Comparison of ENCODE assay signal across 10 mouse cellular contexts in genomic region chr14:75455361-75455742, GRCm38 (mm10). TPM values are rescaled to one million over a fixed set of nuclear protein-coding genes. Genes with fewer than 3 reads are reported as not detected.
A peak's percentile ranks its signal among the peaks of the same experiment; 100 is the strongest.
DNase-seq lines count a peak whose midpoint lies in the region; ATAC-seq and TF ChIP-seq lines count a peak whose summit lies in the region.
"Had no signal": no experiment of that assay in that cellular context is flagged by ENCODE, and none has a peak within 500 bp of the region (broad histone marks: within the 10 kb centered on the region; RNA-seq: fewer than 3 reads in every experiment).

No protein-coding gene starts in this region.

- no peak for DNase-seq in heart, postnatal 36 days
- no peak for DNase-seq in gastrocnemius, postnatal 36 days
- DNase-seq in adrenal gland, postnatal 14 days, result no peak
- no peak for DNase-seq in liver, postnatal 0 days

- no peak for TF ChIP-seq CTCF in cortical plate, adult 2 months (IDR thresholded peaks at IDR 0.05; ENCODE audit: extremely low read depth, insufficient read depth, low read length)
- TF ChIP-seq CTCF in liver, postnatal 0 days (IDR thresholded peaks at IDR 0.05; ENCODE audit: low read depth), result no peak

- H3K4me3 ChIP-seq in heart, embryonic 13.5 days, result no peak overlapping the region
- peak overlapping the region; percentile 69; the same call in 1 of the 2 replicates for H3K4me3 ChIP-seq in cortical plate, adult 2 months (ENCODE audit: insufficient read depth, low read length)
- H3K4me3 ChIP-seq in forebrain, embryonic 16.5 days (replicated peaks; ENCODE audit: low read length), result peak overlapping the region; percentile 63
- H3K4me3 ChIP-seq in midbrain, embryonic 12.5 days, result peak overlapping the region; percentile 50
- no peak overlapping the region for H3K4me3 ChIP-seq in liver, postnatal 0 days (ENCODE audit: low read depth, low read length)

- peaks cover 23% of the 10 kb centered on the region for H3K4me1 ChIP-seq in heart, embryonic 13.5 days
- peaks cover 5% of the 10 kb centered on the region for H3K4me1 ChIP-seq in cortical plate, adult 2 months (ENCODE audit: control insufficient read depth, insufficient read depth, low read length)
- H3K4me1 ChIP-seq in forebrain, embryonic 16.5 days (replicated peaks; ENCODE audit: control insufficient read depth, insufficient read depth, low read length), result peaks cover 43% of the 10 kb centered on the region
- H3K4me1 ChIP-seq in midbrain, embryonic 12.5 days, result peaks cover 56% of the 10 kb centered on the region
- H3K4me1 ChIP-seq in liver, postnatal 0 days (ENCODE audit: insufficient read depth), result peaks cover 4% of the 10 kb centered on the region; the same call in 1 of the 2 replicates

- TF ChIP-seq POLR2A in cortical plate, adult 2 months (IDR thresholded peaks at IDR 0.05; ENCODE audit: extremely low read depth, insufficient read depth, low read length), result no peak

- no peak for TF ChIP-seq EP300 in liver, postnatal 0 days (IDR thresholded peaks at IDR 0.05; ENCODE audit: low read depth)

- intact Hi-C loops in heart, postnatal 36 days (cut with DNase I), result no loop called here
- intact Hi-C loops in gastrocnemius, postnatal 36 days (cut with DNase I), result no loop called here

- no peaks in the 10 kb centered on the region for H3K9me3 ChIP-seq in heart, embryonic 13.5 days
- no peaks in the 10 kb centered on the region for H3K9me3 ChIP-seq in forebrain, embryonic 16.5 days (ENCODE audit: control insufficient read depth, low read length)
- H3K9me3 ChIP-seq in midbrain, embryonic 12.5 days, result no peaks in the 10 kb centered on the region
- H3K9me3 ChIP-seq in liver, postnatal 0 days (ENCODE audit: low read length), result no peaks in the 10 kb centered on the region
- H3K9me3 ChIP-seq: limb, embryonic 15.5 days had no signal

- no peaks in the 10 kb centered on the region for H3K36me3 ChIP-seq in heart, embryonic 13.5 days
- no peaks in the 10 kb centered on the region for H3K36me3 ChIP-seq in forebrain, embryonic 16.5 days (ENCODE audit: control insufficient read depth, insufficient read depth)
- no peaks in the 10 kb centered on the region for H3K36me3 ChIP-seq in midbrain, embryonic 12.5 days
- H3K36me3 ChIP-seq in liver, postnatal 0 days (replicated peaks; ENCODE audit: insufficient read depth, low read length), result no peaks in the 10 kb centered on the region
- H3K36me3 ChIP-seq: limb, embryonic 15.5 days had no signal

- ATAC-seq in heart, embryonic 13.5 days (ENCODE audit: extremely low read depth, insufficient number of reproducible peaks, low FRiP score, low TSS enrichment), result no peak
- ATAC-seq in forebrain, embryonic 16.5 days, result peak; percentile 21; the same call in 1 of the 2 replicates
- 0 out of 2 replicates have a peak, but pooled peaks have one; percentile 6 for ATAC-seq in midbrain, embryonic 12.5 days (ENCODE audit: low FRiP score, low read depth)
- ATAC-seq in liver, postnatal 0 days, result no peak

- H3K27me3 ChIP-seq in heart, embryonic 13.5 days (replicated peaks), result peaks cover 46% of the 10 kb centered on the region
- no peaks in the 10 kb centered on the region for H3K27me3 ChIP-seq in forebrain, embryonic 16.5 days (replicated peaks; ENCODE audit: control insufficient read depth, insufficient read depth, low read length)
- peaks cover 11% of the 10 kb centered on the region; the same call in 1 of the 2 replicates for H3K27me3 ChIP-seq in midbrain, embryonic 12.5 days
- peaks cover 25% of the 10 kb centered on the region for H3K27me3 ChIP-seq in liver, postnatal 0 days (ENCODE audit: insufficient read depth, low read length)

- peak overlapping the region; percentile 77 for H3K4me2 ChIP-seq in heart, embryonic 13.5 days
- peak overlapping the region; percentile 86 for H3K4me2 ChIP-seq in forebrain, embryonic 16.5 days (ENCODE audit: low read length)
- peak overlapping the region; percentile 87 for H3K4me2 ChIP-seq in midbrain, embryonic 12.5 days (replicated peaks)
- H3K4me2 ChIP-seq in liver, postnatal 0 days (ENCODE audit: low read depth, low read length), result no peak overlapping the region

- H3K27ac ChIP-seq in heart, embryonic 13.5 days (replicated peaks), result no peak overlapping the region
- H3K27ac ChIP-seq in cortical plate, adult 2 months (ENCODE audit: insufficient read depth, low read length), result no peak overlapping the region
- peak overlapping the region; percentile 91 for H3K27ac ChIP-seq in forebrain, embryonic 16.5 days (ENCODE audit: low read length)
- peak overlapping the region; percentile 73 for H3K27ac ChIP-seq in midbrain, embryonic 12.5 days (replicated peaks)
- H3K27ac ChIP-seq in liver, postnatal 0 days (ENCODE audit: low read depth), result no peak overlapping the region
- H3K27ac ChIP-seq: limb, embryonic 15.5 days had no signal

- H3K9ac ChIP-seq in heart, embryonic 13.5 days, result no peak overlapping the region
- peak overlapping the region; percentile 75 for H3K9ac ChIP-seq in forebrain, embryonic 16.5 days (replicated peaks; ENCODE audit: low read depth, low read length)
- H3K9ac ChIP-seq in midbrain, embryonic 12.5 days (replicated peaks), result no peak overlapping the region
- no peak overlapping the region for H3K9ac ChIP-seq in liver, postnatal 0 days (replicated peaks)
- H3K9ac ChIP-seq: limb, embryonic 15.5 days had no signal

- 15% methylated on average over 3 of the region's 3 CpGs for WGBS in heart, embryonic 13.5 days
- WGBS in forebrain, embryonic 16.5 days, result 6% methylated on average over 3 of the region's 3 CpGs
- 42% methylated on average over 3 of the region's 3 CpGs for WGBS in midbrain, embryonic 12.5 days
- WGBS in liver, postnatal 0 days (ENCODE audit: insufficient replicate concordance), result 35% methylated on average over 3 of the region's 3 CpGs

RNA-seq across cellular contexts. Expression of gene Siah3, which starts 0.4 kb away (rescaled TPM):
- not detected in 2 replicates for polyA plus RNA-seq in heart, embryonic 13.5 days (2015; fragmentation: Nextera tagmentation; extraction: Ambion mirVana)
- total RNA-seq in heart, postnatal 36 days (2021), result not detected
- polyA plus RNA-seq in cortical plate, adult 2 months (2012; rRNA removed), result 3.5 and 4.1 TPM in 2 replicates
- 4.1 and 4.4 TPM in 2 replicates for polyA plus RNA-seq in forebrain, embryonic 16.5 days (2015; fragmentation: Nextera tagmentation; extraction: Ambion mirVana)
- polyA plus RNA-seq in midbrain, embryonic 12.5 days (2016; fragmentation: Nextera tagmentation; extraction: Ambion mirVana), result 1.4 and 1.9 TPM in 2 replicates
- not detected for total RNA-seq in gastrocnemius, postnatal 36 days (2021)
- 0.53 and 0.63 TPM in 2 replicates for total RNA-seq in adrenal gland, postnatal 14 days (2021)
- 0.02 TPM in 1 of 2 replicates, not detected in the other for polyA plus RNA-seq in liver, postnatal 0 days (2015; fragmentation: Nextera tagmentation; extraction: Ambion mirVana)
- total RNA-seq: megakaryocyte, adult 5-6 weeks had no signal

Comparison
In these comparisons a context has a peak if more than half of its experiments do, and no peak if none do; other contexts are left out.
1. ATAC-seq: peak in forebrain, embryonic 16.5 days (single experiment) and midbrain, embryonic 12.5 days (single experiment); none in heart, embryonic 13.5 days (single experiment) and liver, postnatal 0 days (single experiment).
2. H3K27ac ChIP-seq: peak in forebrain, embryonic 16.5 days (single experiment) and midbrain, embryonic 12.5 days (single experiment); none in heart, embryonic 13.5 days (single experiment), cortical plate, adult 2 months (single experiment) and liver, postnatal 0 days (single experiment).
3. H3K4me3 ChIP-seq: peak in cortical plate, adult 2 months (single experiment), forebrain, embryonic 16.5 days (single experiment) and midbrain, embryonic 12.5 days (single experiment); none in heart, embryonic 13.5 days (single experiment) and liver, postnatal 0 days (single experiment).